Mouse (Mus musculus) embryonic facial prominence, embryonic 10.5 days (tissue): ENCODE data around the gene Pheta2. TPM values are rescaled to one million over a fixed set of nuclear protein-coding genes. Genes with fewer than 3 reads are reported as not detected.

ENCODE experiments used
- DNase-seq: peaks from one replicate; pipeline ENCODE4 v3.0.0-alpha.2; 2017; ENCODE audit warnings: low spot score
- H3K27ac ChIP-seq: fragments of 300-500 bp; sonication (generic); replicated peaks from 2 replicates; pipeline ENCODE4 v1.5.1; 2016; ENCODE audit warnings: mild to moderate bottlenecking
- H3K27me3 ChIP-seq: fragments of 300-500 bp; sonication (generic); replicated peaks from 2 replicates; pipeline ENCODE4 v1.6.1; 2016; ENCODE audit warnings: low read depth, mild to moderate bottlenecking; ENCODE audit not compliant: poor library complexity, severe bottlenecking
- H3K36me3 ChIP-seq: fragments of 300-500 bp; sonication (generic); replicated peaks from 2 replicates; pipeline ENCODE4 v1.6.1; 2016; ENCODE audit warnings: mild to moderate bottlenecking, moderate library complexity
- H3K4me1 ChIP-seq: fragments of 300-500 bp; sonication (generic); 2 replicates; pipeline ENCODE4 v1.6.1; 2016
- H3K4me3 ChIP-seq: fragments of 300-500 bp; sonication (generic); 2 replicates; pipeline ENCODE4 v1.5.1; 2016; ENCODE audit warnings: mild to moderate bottlenecking, moderate library complexity
- H3K9me3 ChIP-seq: fragments of 300-500 bp; sonication (generic); 2 replicates; pipeline ENCODE4 v1.6.1; 2016; ENCODE audit warnings: mild to moderate bottlenecking
- whole genome bisulfite sequencing: fragments of 180-500 bp; shearing (Covaris S2); methylation state at CpG from one replicate; pipeline ENCODE4 v1.1.7; 2016; 5-methylcytosine and 5-hydroxymethylcytosine counted together
- polyA plus RNA-seq: library from polyadenylated mRNA; unstranded; fragments of >200 nt; fragmentation: Nextera tagmentation; extraction: Ambion mirVana; gene quantifications from 2 replicates; pipeline ENCODE4 v1.2.1, GENCODE M21; 2016

Gene Pheta2
- polyA plus RNA-seq, 1 experiment from 2014 or later, result 4.9 TPM

- peaks cover 24% of the 10 kb centered on the region for H3K4me1 ChIP-seq
- peak overlapping the region; percentile 96 for H3K27ac ChIP-seq
- H3K9me3 ChIP-seq, result no peaks in the 10 kb centered on the region
- peaks cover 36% of the 10 kb centered on the region for H3K36me3 ChIP-seq
- H3K4me3 ChIP-seq, result peak overlapping the region; percentile 80
- under 1% methylated on average over 51 of the region's 51 CpGs for WGBS
- peaks cover 15% of the 10 kb centered on the region for H3K27me3 ChIP-seq
- peak; percentile 97 for DNase-seq
These were observed 7.2 kb downstream of the Pheta2 start for GRCm38 (mm10) chr15:82345820-82346470.

- WGBS, result 70% methylated on average over 14 of the region's 14 CpGs
These were observed 8.0 kb downstream of the Pheta2 start for GRCm38 (mm10) chr15:82346580-82347302.

GRCm38 (mm10) chr15:82347303-82347676, 8.5 kb downstream of the Pheta2 start:
- peaks cover 17% of the 10 kb centered on the region for H3K4me1 ChIP-seq
- H3K27ac ChIP-seq, result no peak overlapping the region
- no peak for DNase-seq
- H3K36me3 ChIP-seq, result peaks cover 44% of the 10 kb centered on the region
- WGBS, result 80% methylated on average over 4 of the region's 4 CpGs
- peak overlapping the region; percentile 80 for H3K4me3 ChIP-seq
- H3K9me3 ChIP-seq, result no peaks in the 10 kb centered on the region
- H3K27me3 ChIP-seq, result peaks cover 1% of the 10 kb centered on the region; the same call in 1 of the 2 replicates

More at GRCm38 (mm10) chr15:82346580-82347302, 8.0 kb downstream of the Pheta2 start:
- no peak for DNase-seq
- Histone ChIP-seq H3K9me3 (no peaks in the 10 kb centered on the region), H3K27me3 (peaks cover 7% of the 10 kb centered on the region), H3K4me1 (peaks cover 16% of the 10 kb centered on the region), H3K27ac (peak overlapping the region; percentile 96), H3K36me3 (peaks cover 44% of the 10 kb centered on the region), H3K4me3 (peak overlapping the region; percentile 80)

DNA sequence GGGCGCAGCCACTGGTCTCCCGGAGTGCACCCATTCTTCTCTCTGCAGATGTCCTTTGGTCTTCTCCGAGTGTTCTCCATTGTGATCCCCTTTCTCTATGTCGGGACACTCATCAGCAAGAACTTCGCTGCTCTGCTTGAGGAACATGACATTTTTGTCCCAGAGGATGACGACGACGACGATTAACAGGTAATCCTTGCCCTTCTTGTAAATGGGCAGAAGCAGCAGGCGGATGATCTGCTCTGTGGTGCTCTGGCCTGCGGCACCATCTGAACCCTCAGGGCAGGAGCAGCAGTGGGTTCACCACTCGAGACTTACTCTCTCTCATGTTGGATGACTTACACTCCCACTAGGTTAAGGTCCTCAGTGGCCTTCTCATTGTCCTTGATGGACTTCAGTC, 9.1 kb downstream of the Pheta2 start:
- Histone ChIP-seq H3K4me3 (no peak overlapping the region), H3K27ac (no peak overlapping the region), H3K4me1 (peaks cover 21% of the 10 kb centered on the region), H3K36me3 (peaks cover 44% of the 10 kb centered on the region), H3K27me3 (no peaks in the 10 kb centered on the region), H3K9me3 (no peaks in the 10 kb centered on the region)
- WGBS, result 93% methylated on average over 12 of the region's 12 CpGs
- no peak for DNase-seq

- Histone ChIP-seq H3K4me3 (no peak overlapping the region), H3K9me3 (no peaks in the 10 kb centered on the region), H3K4me1 (peaks cover 27% of the 10 kb centered on the region), H3K36me3 (peaks cover 44% of the 10 kb centered on the region), H3K27ac (no peak overlapping the region), H3K27me3 (no peaks in the 10 kb centered on the region)
- no peak for DNase-seq
- WGBS, result 87% methylated on average over 8 of the region's 8 CpGs
These were observed 9.7 kb downstream of the Pheta2 start for GRCm38 (mm10) chr15:82348258-82348998.

DNA sequence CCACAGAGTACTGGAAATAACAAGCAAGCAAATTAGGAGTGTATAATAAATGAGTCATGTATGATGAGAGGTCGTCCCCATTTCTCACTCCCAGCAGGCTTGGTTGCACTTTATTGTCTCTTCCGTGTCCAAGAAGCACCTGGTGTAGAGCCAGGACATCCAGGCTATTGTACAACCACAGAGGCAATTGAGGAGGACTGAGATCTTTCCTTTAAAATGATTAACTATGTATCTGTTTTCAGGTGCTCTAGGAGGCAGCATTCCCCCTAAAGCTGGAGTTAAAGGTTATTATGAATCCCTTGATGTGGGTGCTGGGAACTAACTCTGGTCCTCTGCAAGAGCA, 10.2 kb downstream of the Pheta2 start:
- peaks cover 44% of the 10 kb centered on the region for H3K36me3 ChIP-seq
- DNase-seq, result no peak
- no peaks in the 10 kb centered on the region for H3K27me3 ChIP-seq
- no peaks in the 10 kb centered on the region for H3K9me3 ChIP-seq
- no peak overlapping the region for H3K27ac ChIP-seq
- 91% methylated on average over 2 of the region's 2 CpGs for WGBS
- no peak overlapping the region for H3K4me3 ChIP-seq
- H3K4me1 ChIP-seq, result peaks cover 28% of the 10 kb centered on the region

GRCm38 (mm10) chr15:82350349-82350748, 11.6 kb downstream of the Pheta2 start:
- Histone ChIP-seq H3K4me3 (no peak overlapping the region), H3K27ac (no peak overlapping the region), H3K36me3 (peaks cover 44% of the 10 kb centered on the region), H3K4me1 (peaks cover 36% of the 10 kb centered on the region), H3K27me3 (no peaks in the 10 kb centered on the region), H3K9me3 (no peaks in the 10 kb centered on the region)
- DNase-seq, result no peak
- WGBS, result 91% methylated on average over 4 of the region's 4 CpGs

GRCm38 (mm10) chr15:82351480-82351879, 12.7 kb downstream of the Pheta2 start:
- Histone ChIP-seq H3K9me3 (no peaks in the 10 kb centered on the region), H3K27ac (no peak overlapping the region), H3K4me1 (peaks cover 35% of the 10 kb centered on the region), H3K4me3 (no peak overlapping the region), H3K36me3 (peaks cover 44% of the 10 kb centered on the region), H3K27me3 (no peaks in the 10 kb centered on the region)
- no peak for DNase-seq
- WGBS, result 85% methylated on average over 3 of the region's 3 CpGs

DNA sequence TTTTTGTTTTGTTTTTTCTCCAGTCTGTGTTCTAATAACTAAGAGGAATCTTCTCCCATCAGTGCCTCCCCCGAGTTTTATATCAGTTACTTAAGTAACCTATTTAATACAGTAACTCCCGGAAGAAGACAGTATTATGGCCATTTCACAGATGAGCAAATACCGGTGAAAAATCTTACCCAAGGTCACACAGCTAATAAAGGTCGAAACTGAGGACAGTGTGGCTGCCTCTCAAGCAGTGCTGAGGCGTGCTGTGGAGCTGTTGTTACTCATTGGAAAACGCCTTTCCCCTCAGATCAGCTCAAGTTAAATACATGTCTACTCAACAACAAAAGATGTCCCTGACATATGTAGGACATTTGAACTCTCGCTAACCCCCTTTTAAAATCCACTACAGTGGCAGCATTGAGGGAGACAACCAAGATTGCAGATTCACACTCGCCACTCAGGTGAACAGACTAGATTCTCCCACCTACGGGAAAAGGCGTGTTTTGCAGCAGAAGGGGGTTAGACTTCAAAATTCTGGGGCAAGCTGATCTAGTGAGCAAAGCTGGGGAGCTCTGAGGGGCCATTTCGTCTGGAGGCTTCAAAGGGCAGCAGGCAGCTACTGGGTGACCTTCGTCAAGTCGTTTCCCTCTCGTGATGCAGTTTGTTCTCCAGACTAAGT, 14.5 kb downstream of the Pheta2 start:
- no peaks in the 10 kb centered on the region for H3K9me3 ChIP-seq
- peak overlapping the region; percentile 73 for H3K4me3 ChIP-seq
- H3K36me3 ChIP-seq, result peaks cover 35% of the 10 kb centered on the region
- no peak for DNase-seq
- H3K27ac ChIP-seq, result peak overlapping the region; percentile 91
- H3K27me3 ChIP-seq, result no peaks in the 10 kb centered on the region
- 37% methylated on average over 14 of the region's 14 CpGs for WGBS
- peaks cover 24% of the 10 kb centered on the region for H3K4me1 ChIP-seq

DNA sequence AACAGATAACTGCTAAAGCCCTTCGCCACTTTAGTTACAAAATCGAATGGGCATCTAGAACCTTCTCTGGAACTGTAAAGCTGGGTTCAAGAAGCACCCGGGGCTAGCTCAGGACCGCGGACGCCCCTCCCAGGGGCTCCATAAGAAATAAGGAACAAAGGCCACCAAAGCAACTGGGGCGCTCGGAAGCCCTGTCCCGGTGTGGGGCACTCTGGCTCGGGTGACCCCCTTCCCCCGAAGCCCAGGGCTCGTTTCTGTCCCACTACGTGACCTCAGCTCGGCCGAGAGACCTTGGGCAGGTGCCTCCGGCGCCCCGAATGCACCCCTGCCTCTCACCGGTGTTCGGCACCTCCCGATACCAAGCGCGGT, 15.0 kb downstream of the Pheta2 start:
- peaks cover 28% of the 10 kb centered on the region for H3K4me1 ChIP-seq
- no peaks in the 10 kb centered on the region for H3K9me3 ChIP-seq
- peak overlapping the region; percentile 91 for H3K27ac ChIP-seq
- no peak for DNase-seq
- H3K36me3 ChIP-seq, result peaks cover 30% of the 10 kb centered on the region
- no peaks in the 10 kb centered on the region for H3K27me3 ChIP-seq
- WGBS, result under 1% methylated on average over 23 of the region's 23 CpGs
- peak overlapping the region; percentile 73 for H3K4me3 ChIP-seq

DNA sequence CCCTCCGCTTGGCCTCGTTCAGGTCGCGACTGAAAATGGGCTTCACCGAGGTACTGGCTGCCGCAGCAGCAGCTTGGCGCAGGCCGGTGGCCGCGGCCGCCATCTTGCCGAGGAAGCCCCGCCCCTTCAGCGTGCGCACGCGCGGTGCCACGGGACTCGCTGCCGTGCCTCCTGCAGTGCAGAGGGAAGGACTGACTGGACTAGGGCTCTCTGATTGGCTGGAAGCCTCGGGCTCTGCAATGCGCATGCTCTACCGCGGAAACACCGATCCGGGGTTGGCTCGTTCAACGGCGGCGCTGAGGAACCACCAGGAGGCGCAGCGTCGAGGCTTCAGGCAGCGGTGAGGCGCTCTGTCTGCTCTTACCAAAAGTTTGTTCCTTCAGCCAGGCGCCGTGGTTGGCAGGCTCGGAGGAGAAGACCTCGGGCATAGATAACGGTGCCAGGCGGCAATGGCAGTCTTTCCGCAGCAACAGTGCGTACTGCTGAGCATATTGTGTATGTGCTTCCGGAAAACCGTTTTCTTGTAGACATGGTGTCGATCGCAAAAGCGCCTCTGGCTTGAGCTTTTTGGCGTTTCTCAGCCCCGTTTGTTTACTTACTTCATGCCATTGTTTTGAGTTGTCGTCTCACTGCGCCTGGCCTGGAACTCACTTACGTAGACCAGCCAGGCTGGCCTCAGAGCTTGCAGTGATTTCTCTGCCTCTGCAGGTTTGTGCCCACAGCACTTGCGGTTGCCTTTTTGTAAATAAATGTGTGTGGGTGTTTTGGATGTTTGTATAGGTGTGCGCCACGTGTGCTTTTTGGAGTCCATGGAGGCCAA, 15.6 kb downstream of the Pheta2 start, which contains the start of gene Ndufa6:
Gene Ndufa6 (minus strand): TSS at position 197 of the 820 bp plus-strand sequence.
- Histone ChIP-seq H3K9me3 (no peaks in the 10 kb centered on the region), H3K27me3 (no peaks in the 10 kb centered on the region), H3K4me3 (peak within 1 kb of the TSS; percentile 73), H3K36me3 (peaks cover 24% of the 10 kb centered on the region), H3K27ac (peak within 1 kb of the TSS; percentile 91), H3K4me1 (peaks cover 30% of the 10 kb centered on the region)
- WGBS, result 2% methylated on average over 57 of the region's 57 CpGs
- DNase-seq, result peak; percentile 99
